Mouse (Mus musculus): ENCODE measurements around the gene Psg18.
"Not testable (repeated sequence)": the region's sequence is repeated elsewhere in the genome, so short reads cannot be mapped to it uniquely, and the experiment has no call there.

The Psg18 gene

GRCm38 (mm10) chr7:18354909-18355308 is at the start of gene Psg18:
Gene Psg18 (minus strand): TSS chr7:18355009.
- DNase-seq (ENCODE audit: low read depth), result not testable (repeated sequence)

- DNase-seq (ENCODE audit: low read depth), result no peak
Measured at GRCm38 (mm10) chr7:18403407-18403806, 48.6 kb upstream of the Psg18 start.

GRCm38 (mm10) chr7:18402527-18403237 is 47.9 kb upstream of the Psg18 start:
- DNase-seq (ENCODE audit: low read depth), result no peak

GRCm38 (mm10) chr7:18391483-18391882 is 36.7 kb upstream of the Psg18 start:
- not testable (repeated sequence) for DNase-seq (ENCODE audit: low read depth)

GRCm38 (mm10) chr7:18378295-18378694 is 23.5 kb upstream of the Psg18 start:
- DNase-seq (ENCODE audit: low read depth), result no peak

- not testable (repeated sequence) for DNase-seq (ENCODE audit: low read depth)
Measured at GRCm38 (mm10) chr7:18335411-18335810, 19.4 kb downstream of the Psg18 start.
